Mouse (Mus musculus): Measurements from ENCODE around the gene Mei1. TPM values are rescaled to one million over a fixed set of nuclear protein-coding genes. Genes with fewer than 3 reads are reported as not detected.

Mei1 gene
- polyA plus RNA-seq, 1 experiment from 2014 or later: not detected

- Histone ChIP-seq H3K27me3 (ENCODE audit: insufficient read depth, low read length) (no peaks in the 10 kb centered on the region), H3K4me2 (ENCODE audit: low read depth, low read length) (peak within 1 kb of the TSS; percentile 98), H3K27ac (ENCODE audit: low read depth) (peak within 1 kb of the TSS; percentile 93), H3K9ac (replicated peaks) (peak within 1 kb of the TSS; percentile 84), H3K4me3 (ENCODE audit: low read depth, low read length) (peak within 1 kb of the TSS; percentile 80), H3K36me3 (replicated peaks; ENCODE audit: insufficient read depth, low read length) (peaks cover 15% of the 10 kb centered on the region), H3K9me3 (ENCODE audit: low read length) (no peaks in the 10 kb centered on the region), H3K4me1 (ENCODE audit: insufficient read depth) (peaks cover 21% of the 10 kb centered on the region)
- ATAC-seq (peak; percentile 83), DNase-seq (peak; percentile 94)
- 4% methylated on average over 71 of the region's 74 CpGs for WGBS (ENCODE audit: insufficient replicate concordance)
- TF ChIP-seq CTCF (IDR thresholded peaks at IDR 0.05; ENCODE audit: low read depth) (no peak), EP300 (IDR thresholded peaks at IDR 0.05; ENCODE audit: low read depth) (peak; percentile 24; the same call in 1 of the 2 replicates)
These were observed 22.5 kb upstream of the Mei1 start, which contains the start of gene Snu13 for GRCm38 (mm10) chr15:82047080-82047883. Snu13 (minus strand) TSS chr15:82047598.

- no peaks in the 10 kb centered on the region for H3K36me3 ChIP-seq (replicated peaks; ENCODE audit: insufficient read depth, low read length)
- WGBS (ENCODE audit: insufficient replicate concordance): 42% methylated on average over 5 of the region's 5 CpGs
- no peaks in the 10 kb centered on the region for H3K9me3 ChIP-seq (ENCODE audit: low read length)
- H3K9ac ChIP-seq (replicated peaks): no peak overlapping the region
- TF ChIP-seq CTCF (IDR thresholded peaks at IDR 0.05; ENCODE audit: low read depth) (no peak), EP300 (IDR thresholded peaks at IDR 0.05; ENCODE audit: low read depth) (no peak)
- no peak overlapping the region for H3K27ac ChIP-seq (ENCODE audit: low read depth)
- H3K4me3 ChIP-seq (ENCODE audit: low read depth, low read length): no peak overlapping the region
- no peak for DNase-seq
- H3K4me1 ChIP-seq (ENCODE audit: insufficient read depth): peaks cover 6% of the 10 kb centered on the region
- H3K4me2 ChIP-seq (ENCODE audit: low read depth, low read length): no peak overlapping the region
- no peak for ATAC-seq
- H3K27me3 ChIP-seq (ENCODE audit: insufficient read depth, low read length): no peaks in the 10 kb centered on the region
These were observed 17.3 kb upstream of the Mei1 start for GRCm38 (mm10) chr15:82052544-82052943.

- 69% methylated on average over 1 of the region's 1 CpGs for WGBS (ENCODE audit: insufficient replicate concordance)
- Histone ChIP-seq H3K27me3 (ENCODE audit: insufficient read depth, low read length) (peaks cover 5% of the 10 kb centered on the region; the same call in 1 of the 2 replicates), H3K4me3 (ENCODE audit: low read depth, low read length) (no peak within 1 kb of the TSS), H3K4me2 (ENCODE audit: low read depth, low read length) (no peak within 1 kb of the TSS), H3K9ac (replicated peaks) (no peak within 1 kb of the TSS), H3K4me1 (ENCODE audit: insufficient read depth) (no peaks in the 10 kb centered on the region), H3K27ac (ENCODE audit: low read depth) (no peak within 1 kb of the TSS), H3K9me3 (ENCODE audit: low read length) (no peaks in the 10 kb centered on the region), H3K36me3 (replicated peaks; ENCODE audit: insufficient read depth, low read length) (no peaks in the 10 kb centered on the region)
- TF ChIP-seq CTCF (IDR thresholded peaks at IDR 0.05; ENCODE audit: low read depth) (no peak), EP300 (IDR thresholded peaks at IDR 0.05; ENCODE audit: low read depth) (no peak)
- ATAC-seq (no peak), DNase-seq (no peak)
These were observed 11.0 kb upstream of the Mei1 start, which contains the start of gene 4930407I10Rik for GRCm38 (mm10) chr15:82058719-82059201. 4930407I10Rik (plus strand) TSS chr15:82059151.

- Histone ChIP-seq H3K9ac (replicated peaks) (no peak overlapping the region), H3K4me2 (ENCODE audit: low read depth, low read length) (no peak overlapping the region), H3K9me3 (ENCODE audit: low read length) (no peaks in the 10 kb centered on the region), H3K4me3 (ENCODE audit: low read depth, low read length) (no peak overlapping the region), H3K27me3 (ENCODE audit: insufficient read depth, low read length) (peaks cover 13% of the 10 kb centered on the region; the same call in 1 of the 2 replicates), H3K27ac (ENCODE audit: low read depth) (no peak overlapping the region), H3K4me1 (ENCODE audit: insufficient read depth) (no peaks in the 10 kb centered on the region), H3K36me3 (replicated peaks; ENCODE audit: insufficient read depth, low read length) (no peaks in the 10 kb centered on the region)
- TF ChIP-seq CTCF (IDR thresholded peaks at IDR 0.05; ENCODE audit: low read depth) (no peak), EP300 (IDR thresholded peaks at IDR 0.05; ENCODE audit: low read depth) (no peak)
- 59% methylated on average over 14 of the region's 14 CpGs for WGBS (ENCODE audit: insufficient replicate concordance)
- ATAC-seq: no peak
- DNase-seq: no peak
These were observed 5.9 kb upstream of the Mei1 start for GRCm38 (mm10) chr15:82063909-82064308.

GRCm38 (mm10) chr15:82065511-82065910 is 4.3 kb upstream of the Mei1 start:
- H3K9me3 ChIP-seq (ENCODE audit: low read length): no peaks in the 10 kb centered on the region
- peaks cover 28% of the 10 kb centered on the region for H3K27me3 ChIP-seq (ENCODE audit: insufficient read depth, low read length)
- WGBS (ENCODE audit: insufficient replicate concordance): 10% methylated on average over 7 of the region's 7 CpGs
- no peak overlapping the region for H3K9ac ChIP-seq (replicated peaks)
- no peak overlapping the region for H3K27ac ChIP-seq (ENCODE audit: low read depth)
- TF ChIP-seq CTCF (IDR thresholded peaks at IDR 0.05; ENCODE audit: low read depth): peak; percentile 84
- TF ChIP-seq EP300 (IDR thresholded peaks at IDR 0.05; ENCODE audit: low read depth): no peak
- H3K4me2 ChIP-seq (ENCODE audit: low read depth, low read length): no peak overlapping the region
- no peaks in the 10 kb centered on the region for H3K4me1 ChIP-seq (ENCODE audit: insufficient read depth)
- H3K36me3 ChIP-seq (replicated peaks; ENCODE audit: insufficient read depth, low read length): no peaks in the 10 kb centered on the region
- ATAC-seq (no peak), DNase-seq (peak; percentile 64)
- no peak overlapping the region for H3K4me3 ChIP-seq (ENCODE audit: low read depth, low read length)

GRCm38 (mm10) chr15:82071816-82072469 is 2.1 kb downstream of the Mei1 start:
- DNase-seq: no peak
- no peaks in the 10 kb centered on the region for H3K36me3 ChIP-seq (replicated peaks; ENCODE audit: insufficient read depth, low read length)
- H3K9me3 ChIP-seq (ENCODE audit: low read length): no peaks in the 10 kb centered on the region
- no peak overlapping the region for H3K27ac ChIP-seq (ENCODE audit: low read depth)
- H3K4me1 ChIP-seq (ENCODE audit: insufficient read depth): no peaks in the 10 kb centered on the region
- no peak for TF ChIP-seq EP300 (IDR thresholded peaks at IDR 0.05; ENCODE audit: low read depth)
- TF ChIP-seq CTCF (IDR thresholded peaks at IDR 0.05; ENCODE audit: low read depth): no peak
- no peak for ATAC-seq
- no peak overlapping the region for H3K4me3 ChIP-seq (ENCODE audit: low read depth, low read length)
- 86% methylated on average over 26 of the region's 26 CpGs for WGBS (ENCODE audit: insufficient replicate concordance)
- no peak overlapping the region for H3K9ac ChIP-seq (replicated peaks)
- H3K4me2 ChIP-seq (ENCODE audit: low read depth, low read length): no peak overlapping the region
- H3K27me3 ChIP-seq (ENCODE audit: insufficient read depth, low read length): peaks cover 30% of the 10 kb centered on the region
